Comparison of ENCODE assay signal across 8 mouse cellular contexts in the genomic region with DNA sequence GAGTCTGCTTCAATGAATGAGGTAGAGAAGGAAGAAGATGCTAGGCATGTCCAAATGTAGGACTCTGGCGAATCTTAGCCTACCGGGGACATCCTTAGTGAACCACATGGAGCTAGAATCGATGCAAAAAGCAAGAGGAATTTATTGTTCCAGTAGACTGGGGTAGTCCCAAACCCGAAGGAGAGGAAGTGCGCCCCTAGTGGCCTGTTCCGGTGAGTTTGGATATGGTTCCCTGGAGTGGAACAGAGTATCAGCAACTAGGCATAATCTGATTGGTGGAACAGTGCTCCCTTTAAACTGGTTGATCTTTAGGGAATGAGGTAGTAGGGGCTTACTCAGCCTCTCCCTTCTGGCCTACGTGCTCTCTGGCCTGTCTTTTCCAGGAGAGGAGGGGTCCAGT.
DNase-seq lines count a peak whose midpoint lies in the region; ATAC-seq and TF ChIP-seq lines count a peak whose summit lies in the region.

No protein-coding gene starts in this region.

- ATAC-seq in megakaryocyte progenitor cell, adult 5-6 weeks (replicated peaks; ENCODE audit: poor library complexity) = no peak

- 0 out of 2 replicates have a peak, but pooled peaks have one; percentile 17 for TF ChIP-seq CTCF in kidney, adult 2 months (conservative IDR thresholded peaks at IDR 0.05; ENCODE audit: insufficient read depth, insufficient read length, low read depth, low read length)

- no peaks in the 10 kb centered on the region for H3K4me1 ChIP-seq in kidney, adult 2 months (ENCODE audit: control insufficient read depth, insufficient read depth, low read length)
- H3K4me1 ChIP-seq in ES-E14 (ENCODE audit: control insufficient read depth in 2 of 2, insufficient read depth in 2 of 2, low read length in 2 of 2, poor library complexity in 1 of 2) = no peaks in the 10 kb centered on the region

- in situ Hi-C loops in ES-E14 (cut with MboI; ENCODE audit: low sequenced_read_pairs in 2 of 2, unreplicated experiment in 2 of 2) = no loop called here

- no peaks in the 10 kb centered on the region for H3K9me3 ChIP-seq in ES-E14 (ENCODE audit: control insufficient read depth, insufficient read depth, low read depth, low read length)

- no peak for TF ChIP-seq POLR2A in kidney, adult 2 months (IDR thresholded peaks at IDR 0.05; ENCODE audit: low read depth, low read length)

- no peak overlapping the region for H3K4me3 ChIP-seq in kidney, adult 2 months (ENCODE audit: insufficient read depth, low read depth, low read length)
- no peak overlapping the region for H3K4me3 ChIP-seq in ES-E14 (ENCODE audit: insufficient read depth in 1 of 2, low read depth in 1 of 2, low read length in 2 of 2, poor library complexity in 1 of 2, severe bottlenecking in 1 of 2)

- no peaks in the 10 kb centered on the region for H3K27me3 ChIP-seq in kidney, adult 2 months (replicated peaks; ENCODE audit: control insufficient read depth, insufficient read depth, low read length)

- peak; percentile 8 for DNase-seq in adrenal gland, adult 2 months
- DNase-seq in adrenal gland, adult 18-20 months (ENCODE audit: low spot score in 2 of 2) = no peak
- DNase-seq in kidney, adult 2 months = peak; percentile 14
- DNase-seq in kidney, adult 11 months = no peak
- peak; percentile 38 for DNase-seq in ES-E14 (ENCODE audit: low read depth, low spot score)
- DNase-seq in induced T-regulatory cell, adult 2 months (ENCODE audit: low read depth) = peak; percentile 57
- DNase-seq in thymus, postnatal 36 days = peak; percentile 28 to 31

- no peak overlapping the region for H3K9ac ChIP-seq in ES-E14 (ENCODE audit: insufficient read depth, low read depth, low read length, poor library complexity, severe bottlenecking)

- H3K36me3 ChIP-seq in kidney, adult 2 months (ENCODE audit: control insufficient read depth, insufficient read depth, low read length) = no peaks in the 10 kb centered on the region
- H3K36me3 ChIP-seq in ES-E14 (ENCODE audit: control insufficient read depth, insufficient read depth, low read length, poor library complexity, severe bottlenecking) = no peaks in the 10 kb centered on the region

- WGBS in kidney, adult 2 months = 84% methylated on average over 7 of the region's 7 CpGs

- H3K27ac ChIP-seq in kidney, adult 2 months (ENCODE audit: insufficient read depth, low read depth, low read length) = no peak overlapping the region
- H3K27ac ChIP-seq in ES-E14 (ENCODE audit: insufficient read depth, low read depth, low read length, poor library complexity, severe bottlenecking) = no peak overlapping the region

TF ChIP-seq in ES-E14, 5 proteins besides CTCF, POLR2A, EP300 and RAD21:
- TF ChIP-seq HCFC1 (IDR thresholded peaks at IDR 0.05; ENCODE audit: borderline replicate concordance, insufficient read depth, low read length) (no peak), ZC3H11A (IDR thresholded peaks at IDR 0.05; ENCODE audit: borderline replicate concordance, low read depth, low read length) (0 out of 2 replicates have a peak, but pooled peaks have one; percentile 5)
TF ChIP-seq in ES-E14: peak in this region for 1.

Comparison
In these comparisons a context has a peak if more than half of its experiments do, and no peak if none do; other contexts are left out.
1. DNase-seq: peak in adrenal gland, adult 2 months (single experiment), kidney, adult 2 months (single experiment), ES-E14 (single experiment), induced T-regulatory cell, adult 2 months (single experiment) and thymus, postnatal 36 days (2 of 2); none in adrenal gland, adult 18-20 months (0 of 2) and kidney, adult 11 months (single experiment).